Comparison of ENCODE assay signal across 11 mouse cellular contexts in genomic region chr3:101144366-101144948, GRCm38 (mm10). TPM values are rescaled to one million over a fixed set of nuclear protein-coding genes. Genes with fewer than 3 reads are reported as not detected.
DNase-seq lines count a peak whose midpoint lies in the region; ATAC-seq and TF ChIP-seq lines count a peak whose summit lies in the region.
"Had no signal": no experiment of that assay in that cellular context is flagged by ENCODE, and none has a peak within 500 bp of the region (broad histone marks: within the 10 kb centered on the region; RNA-seq: fewer than 3 reads in every experiment).

No protein-coding gene starts in this region.

- H3K36me3 ChIP-seq in hindbrain, embryonic 16.5 days (ENCODE audit: control insufficient read depth, insufficient read depth, low read length) = no peaks in the 10 kb centered on the region
- no peaks in the 10 kb centered on the region for H3K36me3 ChIP-seq in myocyte (ENCODE audit: control insufficient read depth, insufficient read depth)
- H3K36me3 ChIP-seq: heart, embryonic 12.5 days had no signal

- H3K4me1 ChIP-seq in hindbrain, embryonic 16.5 days (ENCODE audit: control insufficient read depth, insufficient read depth, low read depth, low read length) = peaks cover 13% of the 10 kb centered on the region

- WGBS in hindbrain, embryonic 16.5 days = 52% methylated on average over 6 of the region's 6 CpGs

- peak; percentile 25 for DNase-seq in adrenal gland, postnatal 14 days
- no peak for DNase-seq in adrenal gland, postnatal 4 days (ENCODE audit: low spot score in 2 of 2)
- DNase-seq in retina, postnatal 1 day = peak; percentile 40
- no peak for DNase-seq in retina, embryonic 14.5 days (ENCODE audit: low spot score)
- DNase-seq in liver = no peak
- DNase-seq in left cerebral cortex, adult 11 months (ENCODE audit: low spot score) = no peak
- DNase-seq: kidney, adult 11 months; left cerebral cortex, postnatal 4 days had no signal

- H3K4me3 ChIP-seq in hindbrain, embryonic 16.5 days (ENCODE audit: low read length) = no peak overlapping the region
- no peak overlapping the region for H3K4me3 ChIP-seq in myocyte
- H3K4me3 ChIP-seq: heart, embryonic 12.5 days had no signal

- H3K9ac ChIP-seq in hindbrain, embryonic 16.5 days (ENCODE audit: low read depth, low read length) = no peak overlapping the region
- H3K9ac ChIP-seq: heart, embryonic 12.5 days had no signal

- H3ac ChIP-seq in myocyte (ENCODE audit: control insufficient read depth, insufficient read length) = no peak overlapping the region

- no peaks in the 10 kb centered on the region for H3K27me3 ChIP-seq in hindbrain, embryonic 16.5 days (replicated peaks; ENCODE audit: control insufficient read depth, insufficient read depth, low read length)
- H3K27me3 ChIP-seq in myocyte (ENCODE audit: control insufficient read depth, insufficient read depth, insufficient read length) = no peaks in the 10 kb centered on the region
- H3K27me3 ChIP-seq: heart, embryonic 12.5 days had no signal

- ATAC-seq in hindbrain, embryonic 16.5 days = peak; percentile 8; the same call in 1 of the 2 replicates

- H3K4me2 ChIP-seq in hindbrain, embryonic 16.5 days (ENCODE audit: low read length) = no peak overlapping the region
- peak overlapping the region; percentile 46 for H3K4me2 ChIP-seq in myocyte (ENCODE audit: low read depth)
- H3K4me2 ChIP-seq: heart, embryonic 12.5 days had no signal

- peak overlapping the region; percentile 63 for H3K27ac ChIP-seq in hindbrain, embryonic 16.5 days (ENCODE audit: low read depth, low read length)

- peaks cover 5% of the 10 kb centered on the region for H3K9me3 ChIP-seq in hindbrain, embryonic 16.5 days (ENCODE audit: control insufficient read depth, low read length)
- H3K9me3 ChIP-seq: heart, embryonic 12.5 days had no signal

- no peaks in the 10 kb centered on the region for H3K79me2 ChIP-seq in myocyte (ENCODE audit: control insufficient read depth, insufficient read depth)

- TF ChIP-seq POLR2A in myocyte (IDR thresholded peaks at IDR 0.05; ENCODE audit: insufficient read length, low read depth) = no peak

TF ChIP-seq in myocyte, 11 proteins besides CTCF, POLR2A, EP300 and RAD21:
- TF ChIP-seq MYOD1 (IDR thresholded peaks at IDR 0.05; ENCODE audit: control insufficient read depth in 1 of 3, insufficient read length in 2 of 3, low read depth in 2 of 3) = peak in 2 of 3 experiments; percentile 78 to 89
- no peak for TF ChIP-seq SRF (IDR thresholded peaks at IDR 0.05; ENCODE audit: control insufficient read depth, insufficient read length, low read depth)
- TF ChIP-seq TCF12 (IDR thresholded peaks at IDR 0.05; ENCODE audit: insufficient read depth, poor library complexity, severe bottlenecking) = peak; percentile 35
- peak; percentile 81 for TF ChIP-seq USF1 (IDR thresholded peaks at IDR 0.05; ENCODE audit: low read depth)
- TF ChIP-seq MYOG (IDR thresholded peaks at IDR 0.05; ENCODE audit: control insufficient read depth in 1 of 3, insufficient read depth in 1 of 3, insufficient read length in 2 of 3, low read depth in 2 of 3) = peak; percentile 9 to 52 (median 48)
- no peak for TF ChIP-seq E2F4 (IDR thresholded peaks at IDR 0.05; ENCODE audit: insufficient read depth)
- peak; percentile 80 for TF ChIP-seq TCF3 (IDR thresholded peaks at IDR 0.05; ENCODE audit: insufficient read length, low read depth)
- no peak for TF ChIP-seq REST (IDR thresholded peaks at IDR 0.05; ENCODE audit: insufficient read depth, insufficient read length)

RNA-seq across cellular contexts. Expression of gene Ptgfrn, which starts 34.4 kb away (rescaled TPM):
- total RNA-seq in adrenal gland, postnatal 14 days (2021) = 32.1 and 33.3 TPM in 2 replicates
- 10 to 100 TPM; 49.4 to 49.5 TPM for total RNA-seq in adrenal gland, postnatal 4 days (2021)
- polyA plus RNA-seq in hindbrain, embryonic 16.5 days (2015; fragmentation: Nextera tagmentation; extraction: Ambion mirVana) = 2.8 and 3.1 TPM in 2 replicates
- 62.8 TPM for polyA plus RNA-seq in myocyte (2012; fragmentation: generic; extraction: Trizol)

Comparison
In these comparisons a context has a peak if more than half of its experiments do, and no peak if none do; other contexts are left out.
1. DNase-seq: peak in adrenal gland, postnatal 14 days (single experiment) and retina, postnatal 1 day (single experiment); none in adrenal gland, postnatal 4 days (0 of 2), retina, embryonic 14.5 days (single experiment), liver (single experiment) and left cerebral cortex, adult 11 months (single experiment).